Mouse (Mus musculus): ENCODE measurements around the gene Cabin1.

Gene Cabin1

DNA sequence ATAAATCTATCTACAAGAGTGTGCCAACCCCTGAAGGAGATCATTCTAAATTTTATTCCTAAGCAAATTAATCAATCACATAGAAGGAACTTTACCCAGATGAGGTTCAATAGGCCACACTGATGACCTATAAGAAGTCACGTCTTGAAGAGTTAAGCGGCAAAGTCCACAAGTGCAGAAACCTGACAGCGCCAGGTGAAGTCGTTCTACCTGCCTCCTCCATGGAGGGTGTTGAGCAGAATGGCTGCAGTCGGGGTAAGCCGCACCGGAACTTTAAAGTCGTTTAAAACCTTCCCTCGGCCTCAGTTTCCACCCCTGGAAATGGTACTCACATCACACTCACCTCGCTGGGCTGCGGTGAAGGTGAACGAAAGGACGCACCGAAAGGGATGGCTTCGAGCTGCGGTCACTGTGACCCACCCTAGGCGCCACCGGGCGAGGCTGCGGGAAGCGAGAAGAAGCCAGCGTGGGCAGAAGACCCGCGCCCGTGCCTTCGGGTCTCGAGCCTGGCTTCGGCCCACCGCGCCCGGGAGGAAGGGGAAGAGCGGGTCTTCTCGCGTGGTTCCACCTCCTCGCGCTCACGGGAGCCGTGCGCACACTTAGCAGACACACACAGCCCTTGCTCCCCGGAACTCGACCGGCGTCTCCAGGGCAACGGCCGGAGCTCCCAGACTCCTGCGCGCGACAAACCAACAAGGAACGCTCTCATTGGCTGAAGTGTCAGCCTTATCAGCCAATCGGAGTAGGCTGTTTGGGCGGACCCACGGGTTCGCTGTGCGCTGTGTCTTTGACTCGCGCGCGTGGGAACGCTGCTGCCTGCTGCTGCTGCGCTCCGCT is at the start of gene Cabin1:
Gene Cabin1 (minus strand): TSS at position 660 of the 837 bp plus-strand sequence.
- ATAC-seq (ENCODE audit: insufficient number of reproducible peaks, low FRiP score, low TSS enrichment): peak; percentile 100

GRCm38 (mm10) chr10:75804217-75804616 is 40.1 kb upstream of the Cabin1 start:
- ATAC-seq (ENCODE audit: insufficient number of reproducible peaks, low FRiP score, low TSS enrichment): no peak

- ATAC-seq (ENCODE audit: insufficient number of reproducible peaks, low FRiP score, low TSS enrichment): peak; percentile 54
Measured at GRCm38 (mm10) chr10:75798176-75798696, 34.1 kb upstream of the Cabin1 start, which contains the start of gene Gstt1. Gene Gstt1 (minus strand): TSS chr10:75798584.

DNA sequence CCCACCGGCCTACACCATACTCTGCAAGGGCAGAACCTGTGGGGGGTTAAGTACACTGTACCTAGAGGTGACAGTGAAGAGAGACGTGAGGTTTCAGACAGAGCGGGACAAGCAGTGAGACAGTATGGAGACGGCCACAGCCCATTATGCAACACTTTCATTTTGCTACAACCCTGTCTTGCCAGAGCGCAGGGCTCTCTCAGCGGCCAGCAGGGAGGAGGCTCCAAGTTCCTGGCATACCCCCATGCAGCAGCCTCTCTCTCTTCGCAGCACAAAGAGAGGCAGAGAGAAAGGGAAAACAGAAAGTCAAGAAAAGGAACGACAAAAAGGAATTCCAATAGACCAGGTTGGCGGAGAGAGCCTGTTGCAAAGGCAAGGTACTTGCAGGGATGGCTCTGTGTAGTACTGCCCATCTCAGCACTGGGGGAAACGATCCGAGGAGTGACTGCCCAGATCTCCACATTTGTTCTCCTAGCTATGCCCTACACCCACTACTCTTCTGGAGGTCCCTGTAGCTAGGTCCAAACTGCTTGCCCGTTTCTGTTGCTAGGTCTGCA is 33.6 kb upstream of the Cabin1 start:
- peak; percentile 90 for ATAC-seq (ENCODE audit: insufficient number of reproducible peaks, low FRiP score, low TSS enrichment)

DNA sequence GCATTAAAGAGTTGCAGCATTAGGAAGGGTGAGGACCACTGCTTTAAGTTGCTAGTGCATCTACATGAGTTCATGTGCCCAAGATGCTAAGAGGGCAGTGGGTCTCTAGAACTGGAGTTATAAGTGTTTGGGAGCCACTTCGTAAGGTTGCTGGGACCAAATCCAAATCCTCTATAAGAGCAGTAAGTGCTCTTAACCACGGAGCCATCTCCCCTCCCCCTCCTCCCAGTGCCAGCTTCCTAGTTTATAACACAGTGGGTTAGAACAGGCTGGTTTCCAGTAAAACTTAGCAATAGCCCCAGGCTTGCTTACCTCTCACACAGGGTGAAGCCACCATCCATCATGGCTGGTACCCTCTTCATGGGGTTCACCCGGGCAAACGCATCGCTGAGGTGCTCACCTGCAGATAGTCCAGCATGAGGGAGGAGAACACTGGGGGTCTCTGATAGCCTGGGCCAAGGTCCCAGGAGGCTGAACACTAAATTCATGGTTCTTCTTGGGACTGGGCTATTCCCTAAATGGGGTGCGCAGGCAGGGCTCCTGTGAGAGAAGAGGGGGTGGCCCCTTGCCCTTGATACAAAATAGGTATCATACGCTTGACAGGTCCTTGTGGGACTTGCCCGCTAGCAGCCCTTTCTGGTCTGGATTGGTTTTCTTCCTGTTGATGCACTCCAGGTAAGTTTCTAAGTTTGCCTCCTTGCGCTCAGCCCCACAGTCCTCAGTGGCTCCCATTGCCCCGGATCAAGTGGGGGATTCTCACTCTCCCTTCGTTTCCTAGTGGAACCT is 32.8 kb upstream of the Cabin1 start:
- no peak for ATAC-seq (ENCODE audit: insufficient number of reproducible peaks, low FRiP score, low TSS enrichment)

DNA sequence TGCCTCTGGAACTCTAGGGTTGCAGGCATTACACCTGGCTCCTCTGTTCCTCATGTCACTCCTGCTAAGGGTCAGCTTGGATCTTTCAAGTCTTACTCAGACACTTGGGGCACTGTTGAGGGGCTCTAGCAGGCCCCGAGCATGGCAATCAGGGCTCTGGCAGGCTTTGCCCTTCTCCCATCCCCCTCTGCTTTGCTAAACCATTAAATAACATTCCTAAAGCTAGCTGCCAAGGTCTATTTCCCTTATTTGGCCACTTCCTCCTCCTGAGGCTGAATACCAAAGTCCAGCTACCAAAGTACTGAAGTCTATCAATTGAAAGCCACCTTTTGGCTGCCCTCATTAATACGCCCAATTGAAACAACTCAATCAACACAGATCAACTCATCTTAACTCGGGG is 30.7 kb upstream of the Cabin1 start:
- ATAC-seq (ENCODE audit: insufficient number of reproducible peaks, low FRiP score, low TSS enrichment): no peak

- ATAC-seq (ENCODE audit: insufficient number of reproducible peaks, low FRiP score, low TSS enrichment): no peak
Measured at GRCm38 (mm10) chr10:75790773-75791172, 26.6 kb upstream of the Cabin1 start.

GRCm38 (mm10) chr10:75789841-75790240 is 25.7 kb upstream of the Cabin1 start:
- ATAC-seq (ENCODE audit: insufficient number of reproducible peaks, low FRiP score, low TSS enrichment): no peak

- no peak for ATAC-seq (ENCODE audit: insufficient number of reproducible peaks, low FRiP score, low TSS enrichment)
Measured at GRCm38 (mm10) chr10:75789081-75789735, 25.1 kb upstream of the Cabin1 start.

GRCm38 (mm10) chr10:75788277-75788676 is 24.1 kb upstream of the Cabin1 start:
- ATAC-seq (ENCODE audit: insufficient number of reproducible peaks, low FRiP score, low TSS enrichment): no peak

DNA sequence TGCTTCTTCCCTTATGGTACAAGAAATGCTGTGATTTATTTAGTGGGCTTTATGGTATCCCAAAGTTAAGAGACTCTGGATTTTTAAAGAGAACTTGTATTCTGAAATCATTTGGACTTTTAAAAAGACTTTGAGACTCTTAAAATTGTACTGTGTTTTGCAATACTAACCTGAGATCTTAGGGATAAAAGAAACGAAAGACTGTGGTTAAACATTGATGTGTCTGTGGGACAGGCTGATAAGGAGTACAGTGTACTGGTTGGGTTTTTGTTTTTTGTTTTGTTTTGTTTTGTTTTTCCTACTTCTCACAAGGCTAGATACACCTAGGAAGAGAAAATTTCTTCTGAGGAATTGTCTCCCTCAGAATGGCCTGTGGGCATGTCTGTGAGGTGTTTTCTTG is 21.3 kb upstream of the Cabin1 start:
- no peak for ATAC-seq (ENCODE audit: insufficient number of reproducible peaks, low FRiP score, low TSS enrichment)

GRCm38 (mm10) chr10:75780769-75781578 is 16.8 kb upstream of the Cabin1 start, which contains the start of the genes Gm20441 and Gstt3:
Gene Gm20441 (minus strand): TSS chr10:75780954.
Gene Gstt3 (minus strand): TSS chr10:75781414.
- ATAC-seq (ENCODE audit: insufficient number of reproducible peaks, low FRiP score, low TSS enrichment): 0 out of 2 replicates have a peak, but pooled peaks have one; percentile 40

- no peak for ATAC-seq (ENCODE audit: insufficient number of reproducible peaks, low FRiP score, low TSS enrichment)
Measured at GRCm38 (mm10) chr10:75779206-75780174, 15.3 kb upstream of the Cabin1 start.

GRCm38 (mm10) chr10:75777885-75778284 is 13.7 kb upstream of the Cabin1 start:
- no peak for ATAC-seq (ENCODE audit: insufficient number of reproducible peaks, low FRiP score, low TSS enrichment)

GRCm38 (mm10) chr10:75776562-75776961 is 12.4 kb upstream of the Cabin1 start:
- ATAC-seq (ENCODE audit: insufficient number of reproducible peaks, low FRiP score, low TSS enrichment): no peak

DNA sequence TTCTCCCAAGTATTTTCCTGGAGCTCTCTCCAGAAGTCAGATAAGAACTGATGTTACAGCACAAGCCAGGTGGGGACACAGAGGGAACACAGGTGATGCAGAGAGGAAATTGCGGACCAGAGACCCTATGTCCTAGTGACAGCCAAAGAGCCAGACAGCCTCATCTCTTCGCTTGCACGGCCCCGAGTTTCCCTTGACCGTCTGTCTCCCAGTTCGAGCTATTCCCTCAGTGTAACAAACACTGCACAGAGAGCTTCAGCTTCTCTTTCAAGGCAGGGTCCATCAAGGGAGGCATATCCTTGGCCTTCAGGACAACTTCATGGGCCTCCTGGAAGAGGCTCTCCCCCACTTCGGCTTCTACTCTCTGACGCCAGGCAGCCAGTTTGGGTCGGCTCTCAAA is 10.4 kb upstream of the Cabin1 start:
- no peak for ATAC-seq (ENCODE audit: insufficient number of reproducible peaks, low FRiP score, low TSS enrichment)

DNA sequence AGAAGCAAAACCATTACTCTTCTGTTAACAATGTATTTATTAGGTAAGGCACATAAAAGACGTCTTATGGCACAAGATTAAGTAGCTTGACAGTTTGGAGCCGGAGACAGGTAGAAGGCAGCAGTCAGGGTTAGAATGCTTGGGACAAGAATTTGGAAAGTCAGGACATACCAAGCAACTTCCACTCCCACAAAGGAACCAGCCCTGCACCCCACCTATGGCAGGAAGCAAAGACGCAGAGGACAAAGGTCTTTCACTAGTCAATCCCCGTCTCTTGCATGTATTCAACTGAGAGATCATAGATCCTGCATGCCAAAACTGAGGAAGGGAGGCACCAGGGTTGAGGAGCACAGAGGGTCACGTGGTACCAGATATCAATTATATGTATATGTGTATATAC is 10.0 kb upstream of the Cabin1 start:
- no peak for ATAC-seq (ENCODE audit: insufficient number of reproducible peaks, low FRiP score, low TSS enrichment)
